Mouse (Mus musculus) gonadal fat pad, adult 2 months (tissue): ENCODE data around the gene Snip1. TPM values are rescaled to one million over a fixed set of nuclear protein-coding genes. Genes with fewer than 3 reads are reported as not detected.

ENCODE experiments used
- DNase-seq: peaks from one replicate; pipeline ENCODE4 v3.0.0-alpha.2; 2012; ENCODE audit warnings: low read depth
- polyA plus RNA-seq: library from polyadenylated mRNA; depleted of rRNA; stranded (reverse); fragments of >200 nt; gene quantifications from 2 replicates; pipeline ENCODE4 v1.2.3, GENCODE M21; 2012; rRNA removed

Snip1 gene
- 9.1 and 11.2 TPM in 2 replicates for polyA plus RNA-seq

DNA sequence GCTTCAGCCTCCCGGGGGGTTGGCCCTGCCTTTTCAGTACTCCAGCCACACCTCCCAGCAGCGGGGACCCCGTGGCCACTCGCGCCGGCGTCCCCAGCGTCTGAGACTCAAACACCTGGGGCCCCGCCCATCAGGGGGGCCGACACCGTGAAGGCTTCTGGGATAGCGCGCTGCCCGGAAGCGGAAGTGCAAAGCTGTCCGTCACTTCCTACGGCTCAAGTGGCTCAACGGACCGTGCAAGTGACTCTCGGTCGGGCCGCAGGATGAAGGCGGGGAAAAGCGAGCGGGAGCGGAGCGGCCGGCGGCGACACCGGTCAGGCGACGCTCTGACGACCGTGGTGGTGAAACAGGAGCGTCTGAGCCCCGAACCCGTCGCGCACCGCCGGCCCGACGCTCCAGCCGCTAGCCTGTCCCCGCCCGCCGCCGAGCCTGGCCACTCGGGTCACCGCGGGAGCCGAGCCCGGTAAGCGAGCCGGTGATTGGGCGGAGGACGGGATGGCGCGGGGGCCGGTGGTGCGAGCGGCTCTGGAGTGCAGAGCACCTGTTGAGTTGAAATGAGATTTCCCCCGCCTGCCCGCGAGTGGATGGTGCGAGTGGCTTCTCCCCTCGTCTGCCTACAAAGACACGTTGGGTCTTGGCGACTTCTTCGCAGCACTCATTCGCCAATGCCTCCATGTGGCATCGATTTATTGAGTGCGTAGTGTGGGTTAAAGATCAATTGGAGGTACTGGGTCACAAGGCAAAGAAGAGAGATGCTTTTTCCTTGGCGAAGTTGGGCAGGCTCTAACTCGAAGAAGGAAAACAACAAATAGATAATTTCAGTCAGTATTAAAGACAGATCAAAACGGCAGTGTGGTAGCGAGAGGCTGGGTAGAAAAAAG, at the start of gene Snip1:
TSS of gene Snip1 (plus strand) at position 183 of the 881 bp plus-strand sequence.
- DNase-seq = no peak

DNA sequence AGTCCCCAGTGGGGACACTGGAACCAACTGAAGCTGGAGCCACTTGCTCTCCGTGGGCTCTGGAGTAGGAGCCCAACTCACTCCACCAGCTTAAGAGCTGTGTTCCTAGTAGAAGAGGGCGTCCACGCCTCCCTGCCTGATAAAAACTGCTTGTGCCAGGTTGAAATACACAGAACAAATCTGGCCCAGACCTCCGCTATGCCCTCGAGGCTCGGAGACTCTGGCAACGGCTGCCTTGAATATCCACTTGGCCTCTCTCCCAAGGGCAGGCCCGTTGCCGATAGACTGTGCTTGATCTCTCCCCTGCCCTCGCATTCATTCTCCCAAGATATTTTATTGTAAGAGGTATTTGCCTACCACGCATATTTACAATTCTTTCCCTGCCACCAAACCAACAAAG, 49.0 kb upstream of the Snip1 start:
- DNase-seq = no peak

GRCm38 (mm10) chr4:125020780-125021538, 45.5 kb upstream of the Snip1 start:
- no peak for DNase-seq

DNA sequence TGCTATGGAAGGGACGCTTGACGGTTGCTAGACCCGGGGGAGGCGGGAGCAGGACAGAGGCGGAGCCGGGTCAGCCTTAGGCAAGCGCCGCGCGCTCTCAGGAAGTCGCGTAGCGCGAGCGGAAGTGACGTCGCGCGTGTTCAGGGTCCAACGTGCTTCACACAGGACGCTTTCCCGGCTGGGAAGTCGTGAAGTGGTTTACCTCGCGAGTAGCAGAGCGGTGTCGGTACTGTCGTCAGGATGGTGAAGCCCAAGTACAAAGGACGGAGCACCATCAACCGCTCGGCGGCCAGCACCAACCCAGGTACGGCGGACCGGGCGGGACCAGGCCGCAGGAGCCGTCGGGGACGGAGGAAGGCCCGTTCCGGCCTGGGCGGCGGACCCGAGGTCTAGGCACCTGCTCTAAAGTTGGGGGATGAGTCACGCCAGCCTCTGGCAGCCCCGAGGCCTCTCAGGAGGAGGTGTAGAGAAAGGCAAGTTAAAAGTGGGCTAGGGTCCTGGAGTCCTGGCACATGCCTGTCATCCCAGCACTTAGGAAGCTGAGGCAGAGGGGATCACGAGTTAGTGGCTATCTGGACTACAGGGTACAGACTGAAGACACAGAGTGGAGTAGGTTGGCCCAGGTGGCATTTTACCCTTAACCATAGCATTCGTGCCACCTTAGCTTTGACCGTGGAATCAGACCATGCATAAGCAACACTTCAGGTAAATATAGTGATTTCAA, 36.4 kb upstream of the Snip1 start:
- DNase-seq = peak; percentile 26

- peak; percentile 50 for DNase-seq
These were observed 32.1 kb upstream of the Snip1 start for GRCm38 (mm10) chr4:125034341-125034740.

DNA sequence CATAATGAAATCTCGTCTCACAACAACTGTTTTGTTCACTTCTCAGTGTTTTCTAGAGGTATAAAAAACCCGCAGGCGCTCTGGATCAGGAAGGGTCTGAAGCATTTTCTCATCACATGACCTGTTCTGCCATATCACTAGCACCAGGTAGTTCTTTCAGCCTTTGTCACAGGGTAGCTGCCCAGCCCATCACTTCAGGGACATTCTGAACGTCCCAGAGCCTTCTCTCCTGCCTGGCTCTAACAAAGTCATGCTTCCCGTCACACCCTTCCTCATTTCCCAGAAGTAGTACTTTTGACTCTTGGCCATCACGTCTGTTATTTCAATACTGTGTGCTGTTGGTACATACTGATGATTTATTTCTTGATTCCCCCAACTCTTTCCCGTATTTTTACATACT, 22.0 kb upstream of the Snip1 start:
- no peak for DNase-seq

GRCm38 (mm10) chr4:125055385-125055784, 11.1 kb upstream of the Snip1 start:
- DNase-seq = no peak

DNA sequence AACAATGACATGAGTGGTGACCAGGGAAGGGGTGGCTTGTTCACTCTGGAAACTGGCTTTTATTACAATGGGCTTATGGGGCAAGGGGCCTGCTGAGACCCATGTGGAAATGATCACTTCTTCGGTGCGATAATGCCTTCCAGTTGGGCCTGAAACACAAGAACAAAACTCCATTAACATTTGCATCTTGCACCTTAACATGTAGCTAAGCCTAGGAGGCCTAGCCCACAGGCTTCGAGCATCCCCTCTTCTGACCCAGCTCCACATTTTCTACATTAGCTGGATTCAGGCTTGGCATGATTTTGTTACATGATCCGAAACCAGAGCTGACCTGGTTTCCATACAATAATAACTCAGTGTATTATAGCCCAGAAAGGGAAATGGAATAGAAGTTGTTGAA, 10.0 kb upstream of the Snip1 start:
- DNase-seq = no peak

GRCm38 (mm10) chr4:125057273-125057672, 9.2 kb upstream of the Snip1 start:
- DNase-seq = no peak

- DNase-seq = no peak
These were observed 8.4 kb upstream of the Snip1 start for GRCm38 (mm10) chr4:125058033-125058432.

DNA sequence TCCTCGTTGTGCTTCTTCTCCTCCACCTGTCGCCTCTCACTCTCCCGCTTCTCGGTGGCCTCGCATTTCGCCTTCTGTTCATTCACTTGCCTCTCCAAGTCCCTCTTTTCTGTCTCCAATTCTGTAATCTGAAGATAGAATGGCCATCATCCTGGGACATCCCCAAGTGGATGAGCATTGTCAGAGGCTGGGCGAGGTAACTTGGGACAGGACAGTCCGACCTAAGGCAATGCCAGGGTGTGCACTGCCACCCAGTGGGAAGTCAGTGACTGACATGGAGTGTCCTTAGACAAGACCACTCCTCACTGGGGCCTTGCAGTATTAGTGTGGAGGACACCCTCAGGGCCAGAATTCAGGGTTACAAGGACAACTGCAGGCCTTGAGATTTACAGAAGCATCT, 7.4 kb upstream of the Snip1 start:
- DNase-seq = no peak

GRCm38 (mm10) chr4:125063829-125064228, 2.6 kb upstream of the Snip1 start:
- no peak for DNase-seq

DNA sequence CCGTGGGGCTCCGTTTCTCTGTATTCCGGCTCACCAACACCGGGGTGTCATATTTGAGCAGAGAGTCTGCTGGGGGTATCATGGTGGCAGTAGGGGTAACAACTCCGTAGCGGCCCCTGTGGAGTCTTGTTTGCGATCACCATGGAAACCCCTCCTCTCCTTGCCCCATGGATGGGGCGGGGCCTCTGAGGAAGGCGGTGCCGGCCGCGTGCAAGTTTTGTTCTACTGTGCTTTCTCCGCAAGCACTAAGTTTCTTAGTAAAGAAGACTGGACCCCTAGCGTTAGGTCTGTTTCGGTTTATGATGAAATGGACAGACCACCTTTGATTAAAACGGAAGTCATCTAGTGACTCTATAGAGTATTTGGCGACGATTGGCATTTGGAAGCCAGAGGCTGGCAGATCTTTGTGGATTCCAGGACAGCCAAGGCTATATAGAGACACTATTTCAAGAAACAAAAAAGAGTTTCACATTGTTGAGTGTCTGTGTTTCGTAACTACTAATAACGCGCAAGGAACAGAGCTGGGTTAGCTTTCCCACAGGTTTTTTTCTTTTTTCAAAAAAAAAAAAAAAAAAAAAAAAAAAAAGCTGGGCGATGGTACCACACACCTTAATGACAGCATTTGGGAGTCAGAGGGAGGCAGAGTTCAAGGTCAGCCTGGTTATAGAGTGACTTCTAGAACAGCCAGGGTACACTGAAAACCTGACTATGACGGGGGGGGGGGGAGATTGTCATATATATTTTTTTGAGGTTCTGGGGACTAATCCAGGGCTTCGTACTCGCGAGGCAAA, 760 bp upstream of the Snip1 start, which contains the start of gene Dnali1:
TSS of gene Dnali1 (minus strand) at position 187 of the 791 bp plus-strand sequence.
- DNase-seq = no peak

- DNase-seq = no peak
These were observed 11.2 kb downstream of the Snip1 start for GRCm38 (mm10) chr4:125077700-125078099.

DNA sequence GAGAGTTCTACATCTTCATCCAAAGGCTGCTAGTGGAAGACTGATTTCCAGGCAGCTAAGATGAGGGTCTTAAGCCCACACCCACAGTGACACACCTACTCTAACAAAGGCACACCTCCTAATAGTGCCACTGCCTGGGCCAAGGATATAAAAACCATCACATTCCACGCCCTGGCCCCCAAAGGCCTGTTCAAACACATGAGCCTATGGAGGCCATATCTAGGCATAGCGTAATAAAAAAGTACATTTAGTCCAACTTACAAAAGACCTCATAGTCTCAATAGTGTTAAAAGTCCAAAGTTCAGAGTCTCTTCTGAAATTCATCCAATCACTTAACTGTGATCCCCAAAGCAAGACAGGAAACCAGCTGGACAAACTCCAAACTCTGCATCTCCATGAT, 12.2 kb downstream of the Snip1 start:
- no peak for DNase-seq

DNA sequence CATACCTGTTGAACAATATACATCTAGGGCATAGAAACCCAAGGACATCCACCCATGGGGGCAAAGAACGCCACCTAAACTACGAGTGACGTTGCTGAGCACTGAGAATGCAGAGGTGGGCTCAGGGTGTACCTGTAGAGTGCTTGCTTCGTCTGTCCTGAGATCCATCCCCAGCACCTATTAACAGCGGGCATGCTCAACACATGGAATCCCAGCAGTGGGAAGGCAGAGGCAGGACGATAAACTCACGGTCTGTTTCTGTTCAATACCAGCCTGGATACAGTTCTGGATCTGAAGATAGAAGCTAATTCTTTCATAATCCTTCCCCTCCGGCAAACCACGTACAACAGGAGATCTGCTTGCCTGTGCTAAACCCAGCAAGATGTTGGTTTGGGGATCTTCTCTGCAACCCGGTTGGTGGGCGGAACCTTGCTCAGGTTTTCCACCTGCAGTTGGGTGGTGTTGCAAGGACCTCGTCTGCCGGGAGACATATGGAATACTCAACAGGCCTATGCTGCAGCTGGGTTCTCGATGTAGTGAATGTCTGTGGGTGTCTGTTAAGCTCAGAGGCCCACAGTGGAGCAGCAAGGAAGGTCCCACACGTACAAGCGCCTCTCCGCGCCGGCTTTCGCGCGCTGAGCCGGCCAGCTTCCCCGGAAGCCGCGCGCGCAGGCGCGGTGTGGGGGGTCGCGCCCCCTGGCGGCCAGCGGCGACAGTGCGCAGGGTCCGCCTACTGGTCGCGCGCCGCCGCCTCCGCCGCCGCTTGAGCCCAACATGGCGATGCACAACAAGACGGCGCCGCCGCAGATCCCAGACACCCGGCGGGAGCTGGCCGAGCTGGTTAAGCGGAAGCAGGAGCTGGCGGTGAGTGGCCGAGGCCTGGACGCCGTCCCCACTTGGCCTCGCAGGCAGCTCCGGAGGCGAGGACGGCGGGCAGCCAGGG, 18.2 kb downstream of the Snip1 start, which contains the start of gene Meaf6:
TSS of gene Meaf6 (plus strand) at position 732 of the 943 bp plus-strand sequence.
- DNase-seq = no peak

- DNase-seq = no peak
These were observed 18.9 kb downstream of the Snip1 start for GRCm38 (mm10) chr4:125085346-125085841.

GRCm38 (mm10) chr4:125093031-125093430, 26.6 kb downstream of the Snip1 start:
- DNase-seq = no peak

- no peak for DNase-seq
These were observed 29.6 kb downstream of the Snip1 start for GRCm38 (mm10) chr4:125096066-125096465.

DNA sequence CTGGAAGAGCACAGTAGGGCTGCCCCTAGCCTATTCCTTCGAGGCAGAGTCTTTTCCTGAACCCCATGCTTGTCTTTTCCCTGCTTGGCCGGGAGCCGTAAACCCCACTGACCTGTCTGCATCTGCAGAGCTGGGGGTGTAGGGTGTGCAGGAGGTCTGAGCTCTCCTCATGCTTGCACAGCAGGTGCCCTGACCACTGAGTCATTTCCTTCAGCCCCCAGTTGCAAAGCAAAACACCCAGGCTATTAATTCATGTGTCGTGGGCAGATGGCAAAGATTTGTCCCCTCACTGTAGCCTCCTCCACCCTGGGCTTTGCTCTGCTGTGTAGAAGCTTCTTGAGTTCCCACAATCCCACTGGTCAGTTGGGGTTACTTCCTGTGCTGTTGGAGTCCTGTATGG, 30.9 kb downstream of the Snip1 start:
- DNase-seq = no peak
